Mouse (Mus musculus): ENCODE measurements around the gene 2310033P09Rik.

Gene 2310033P09Rik

GRCm38 (mm10) chr11:59208153-59208831, at the start of gene 2310033P09Rik:
2310033P09Rik (plus strand) TSS chr11:59208321.
- peak; percentile 95 for DNase-seq

- no peak for DNase-seq
Observed at GRCm38 (mm10) chr11:59159099-59159498, 49.0 kb upstream of the 2310033P09Rik start.

- DNase-seq: no peak
Observed at GRCm38 (mm10) chr11:59159558-59159957, 48.6 kb upstream of the 2310033P09Rik start.

- DNase-seq: peak; percentile 74
Observed at GRCm38 (mm10) chr11:59161398-59161797, 46.7 kb upstream of the 2310033P09Rik start.

DNA sequence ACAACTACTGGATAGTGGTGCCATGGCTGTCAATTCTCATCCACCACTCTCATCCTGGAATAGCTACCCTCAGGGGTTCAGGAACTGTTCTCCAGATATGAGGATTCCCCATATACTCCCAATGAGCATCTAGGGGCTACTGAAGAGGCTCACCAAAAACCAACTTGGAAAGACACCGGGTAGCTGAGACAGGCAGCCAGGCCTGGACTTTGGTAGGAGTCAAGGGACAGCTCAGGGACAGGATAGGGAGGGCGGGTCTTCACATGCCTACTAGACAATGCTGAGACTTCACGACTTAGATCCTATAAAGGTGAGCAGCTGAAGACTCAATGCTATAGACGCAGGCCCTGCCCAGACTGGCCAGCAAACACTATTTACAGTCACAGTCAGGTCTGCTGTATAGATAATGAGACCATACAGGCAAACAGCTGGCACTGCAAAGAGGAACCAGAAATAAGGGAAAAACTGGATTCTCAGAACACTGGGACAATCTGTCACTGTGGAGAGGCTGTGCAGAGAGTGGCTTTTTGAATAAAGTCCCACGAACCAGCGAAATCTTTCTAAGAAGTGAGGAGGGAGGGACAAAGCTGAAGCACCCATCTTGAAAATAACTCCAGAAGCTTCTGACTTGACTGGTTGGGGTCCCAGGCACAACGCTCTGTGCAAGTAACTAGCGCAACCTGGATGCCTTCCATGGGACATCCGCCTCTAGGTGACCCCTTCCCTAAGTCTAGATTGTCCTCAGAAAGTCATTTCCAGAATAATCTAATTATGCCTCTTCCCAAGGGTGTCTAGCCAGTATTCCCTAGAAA, 45.5 kb upstream of the 2310033P09Rik start:
- no peak for DNase-seq

DNA sequence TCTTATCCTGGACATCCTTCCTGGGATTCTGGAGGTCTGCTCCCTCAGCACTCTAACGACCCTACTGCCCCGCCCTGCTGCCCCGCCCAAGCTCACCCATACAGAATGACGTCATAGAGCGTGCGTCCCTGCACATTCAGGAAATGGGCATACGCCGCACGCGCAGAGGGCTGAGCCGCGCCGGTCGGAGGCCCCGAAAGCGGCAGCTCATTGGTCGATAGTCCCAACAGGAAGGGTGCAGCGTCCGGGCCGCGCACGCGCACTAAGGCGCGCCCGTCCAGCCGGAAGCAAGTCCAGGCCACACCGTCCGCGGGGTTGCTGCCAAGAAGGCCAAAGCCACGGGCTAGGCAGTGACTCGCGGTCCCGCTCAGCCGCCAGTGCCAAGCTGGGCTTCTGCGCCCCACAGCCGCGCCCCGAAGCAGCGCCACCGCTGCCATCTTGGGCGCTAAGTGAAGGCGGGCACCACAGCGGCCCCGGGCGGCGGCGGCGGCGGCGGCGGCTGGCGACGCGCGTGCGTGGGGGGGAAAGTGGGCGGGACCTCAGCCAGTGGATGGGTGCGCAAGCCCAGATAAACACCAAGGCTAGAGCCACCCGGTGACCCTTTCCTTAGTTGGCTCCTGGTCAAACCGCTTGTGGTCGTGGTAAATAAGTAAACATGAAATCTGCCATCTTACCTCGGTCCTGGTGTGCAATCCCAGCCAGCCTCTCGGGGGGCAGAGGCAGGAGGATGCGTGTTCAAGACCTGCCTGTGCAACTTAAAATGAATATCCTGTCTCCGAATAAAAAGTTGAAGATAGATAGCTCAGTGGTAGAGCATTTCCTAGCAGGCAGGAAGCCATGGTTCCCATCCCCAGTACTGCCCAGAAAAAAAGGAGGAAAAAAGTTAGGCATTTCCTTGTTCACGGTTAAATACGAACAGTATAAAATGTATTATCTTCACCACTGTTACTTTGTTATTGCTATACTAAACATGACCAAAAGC, 44.6 kb upstream of the 2310033P09Rik start, which contains the start of gene Iba57:
Iba57 (minus strand) TSS at position 485 of the 982 bp plus-strand sequence.
- DNase-seq: peak; percentile 99

GRCm38 (mm10) chr11:59164384-59164783, 43.7 kb upstream of the 2310033P09Rik start:
- no peak for DNase-seq

- DNase-seq: no peak
Observed at GRCm38 (mm10) chr11:59165616-59166241, 42.4 kb upstream of the 2310033P09Rik start.

DNA sequence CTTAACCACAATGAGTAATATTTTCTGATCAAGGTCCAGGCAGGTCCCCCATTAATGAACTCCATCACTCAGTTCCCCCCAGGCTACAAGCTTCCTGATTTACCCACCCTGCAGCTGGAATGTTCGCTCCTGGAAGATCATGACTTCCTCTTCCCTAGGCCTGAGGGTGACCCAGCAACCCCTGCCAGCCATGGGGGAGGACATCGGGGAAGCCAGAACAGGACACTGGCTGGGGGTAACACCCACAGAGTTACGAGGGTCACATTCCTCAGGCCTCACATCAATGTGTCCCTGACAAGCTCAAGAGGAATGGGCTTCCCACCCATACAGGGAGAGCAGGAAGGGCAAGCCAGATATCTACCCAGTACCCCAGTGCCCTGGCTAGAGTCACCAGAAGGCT, 38.3 kb upstream of the 2310033P09Rik start:
- peak; percentile 49 for DNase-seq

DNA sequence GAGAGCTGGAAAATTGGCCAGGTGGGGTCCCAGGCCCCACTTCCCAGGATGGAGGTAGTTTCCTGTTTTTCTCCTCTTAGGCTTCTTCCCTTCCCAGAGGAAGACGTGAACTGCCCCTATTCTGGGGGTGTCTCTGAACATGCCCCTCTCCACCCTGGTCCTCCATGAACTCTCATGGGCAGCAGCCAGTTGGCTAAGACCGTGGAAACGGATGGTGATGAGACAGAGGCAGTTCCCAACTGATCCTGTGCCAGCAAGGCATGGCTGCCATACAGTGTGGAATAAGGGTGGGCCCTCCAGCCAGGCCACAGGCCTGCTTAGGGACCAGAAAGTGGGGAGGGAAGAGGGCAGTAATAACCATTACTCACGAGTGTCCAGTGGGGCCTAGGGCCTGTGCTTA, 37.6 kb upstream of the 2310033P09Rik start:
- peak; percentile 78 for DNase-seq

GRCm38 (mm10) chr11:59174189-59174838, 33.8 kb upstream of the 2310033P09Rik start:
- DNase-seq: no peak

- no peak for DNase-seq
Observed at GRCm38 (mm10) chr11:59176475-59176874, 31.6 kb upstream of the 2310033P09Rik start.

DNA sequence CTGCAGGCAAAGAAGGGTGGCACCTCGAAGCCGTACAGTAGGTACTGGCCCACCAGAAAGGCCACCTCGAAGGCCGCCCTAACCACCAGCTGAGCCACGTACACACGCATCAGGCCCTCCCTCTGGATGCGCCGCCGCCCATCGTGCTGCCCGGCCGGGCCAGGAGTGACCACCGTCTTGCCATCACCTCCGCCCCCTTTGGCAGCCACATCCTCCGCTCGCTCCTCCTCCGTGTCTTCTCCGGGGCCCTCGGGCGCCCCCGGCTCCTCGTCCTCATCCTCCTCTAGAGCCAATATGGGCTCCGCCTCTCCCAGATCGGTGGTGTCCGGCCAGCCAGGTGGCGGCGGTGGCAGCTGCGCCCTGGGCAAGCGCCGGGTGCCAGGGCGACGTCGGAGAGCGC, 31.2 kb upstream of the 2310033P09Rik start:
- DNase-seq: peak; percentile 78

DNA sequence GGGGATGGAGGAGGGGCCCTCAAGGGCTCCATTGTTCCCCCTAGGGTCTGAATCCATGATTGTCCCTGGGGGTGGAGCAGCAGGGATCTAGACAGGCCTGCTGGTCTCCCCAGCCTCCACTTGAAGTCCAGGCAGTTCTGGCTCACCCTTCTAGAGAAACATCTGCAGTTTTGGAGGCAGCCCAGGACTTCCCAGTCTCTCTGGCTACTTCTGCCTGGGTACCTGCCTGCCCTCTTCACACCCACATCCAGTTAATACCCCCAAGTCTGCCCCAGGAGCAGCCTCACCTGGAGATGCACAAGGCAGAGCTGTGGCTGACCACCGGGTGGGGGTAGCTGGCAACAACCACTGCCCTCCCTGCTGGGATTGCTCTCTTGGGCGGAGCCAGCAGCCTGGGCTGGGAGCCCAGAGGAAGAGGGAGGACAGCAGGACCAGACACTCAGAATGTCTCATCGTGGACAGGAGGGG, 25.2 kb upstream of the 2310033P09Rik start, which contains the start of gene Gjc2:
Gjc2 (minus strand) TSS at position 350 of the 468 bp plus-strand sequence.
- peak; percentile 83 for DNase-seq

DNA sequence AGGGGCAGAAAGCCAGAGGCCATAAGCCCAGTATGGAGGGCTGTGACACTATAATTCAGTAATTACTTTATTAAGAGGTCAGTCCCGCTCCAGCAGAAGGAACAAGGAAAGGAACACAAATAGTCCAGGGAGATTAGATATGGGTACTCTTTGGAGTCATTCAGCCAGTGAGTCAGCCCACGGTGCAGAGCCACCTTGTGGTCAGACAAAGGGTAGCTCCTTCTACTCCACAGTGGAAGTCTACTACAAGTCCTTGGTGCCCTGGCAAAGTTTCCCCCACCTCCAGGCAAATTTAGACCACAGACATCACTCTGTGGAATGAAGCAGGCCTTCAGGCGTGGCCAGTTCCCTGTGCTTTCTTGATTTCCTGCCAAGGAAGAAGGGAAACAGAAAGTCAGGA, 24.3 kb upstream of the 2310033P09Rik start:
- peak; percentile 82 for DNase-seq

DNA sequence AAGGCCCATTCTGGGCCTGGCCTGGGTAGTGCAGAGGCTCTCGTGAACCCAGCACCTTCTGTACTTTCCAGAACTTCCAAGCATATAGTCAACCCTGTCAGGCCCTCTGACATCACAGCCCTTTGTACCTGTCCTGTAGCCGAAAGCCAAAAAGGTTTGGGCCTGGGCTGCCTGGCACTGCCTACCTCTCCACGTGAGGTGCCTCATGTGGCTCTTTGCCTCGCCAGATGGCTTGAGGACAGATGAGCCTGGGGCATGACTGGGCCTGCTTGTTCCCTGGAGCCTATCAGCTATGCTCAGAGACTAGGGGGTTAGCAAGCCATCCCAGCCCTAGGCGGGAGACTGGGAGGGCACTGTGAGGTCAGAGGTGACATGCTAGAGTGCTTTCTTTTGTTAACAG, 22.6 kb upstream of the 2310033P09Rik start:
- no peak for DNase-seq

GRCm38 (mm10) chr11:59187706-59188105, 20.4 kb upstream of the 2310033P09Rik start:
- DNase-seq: no peak

DNA sequence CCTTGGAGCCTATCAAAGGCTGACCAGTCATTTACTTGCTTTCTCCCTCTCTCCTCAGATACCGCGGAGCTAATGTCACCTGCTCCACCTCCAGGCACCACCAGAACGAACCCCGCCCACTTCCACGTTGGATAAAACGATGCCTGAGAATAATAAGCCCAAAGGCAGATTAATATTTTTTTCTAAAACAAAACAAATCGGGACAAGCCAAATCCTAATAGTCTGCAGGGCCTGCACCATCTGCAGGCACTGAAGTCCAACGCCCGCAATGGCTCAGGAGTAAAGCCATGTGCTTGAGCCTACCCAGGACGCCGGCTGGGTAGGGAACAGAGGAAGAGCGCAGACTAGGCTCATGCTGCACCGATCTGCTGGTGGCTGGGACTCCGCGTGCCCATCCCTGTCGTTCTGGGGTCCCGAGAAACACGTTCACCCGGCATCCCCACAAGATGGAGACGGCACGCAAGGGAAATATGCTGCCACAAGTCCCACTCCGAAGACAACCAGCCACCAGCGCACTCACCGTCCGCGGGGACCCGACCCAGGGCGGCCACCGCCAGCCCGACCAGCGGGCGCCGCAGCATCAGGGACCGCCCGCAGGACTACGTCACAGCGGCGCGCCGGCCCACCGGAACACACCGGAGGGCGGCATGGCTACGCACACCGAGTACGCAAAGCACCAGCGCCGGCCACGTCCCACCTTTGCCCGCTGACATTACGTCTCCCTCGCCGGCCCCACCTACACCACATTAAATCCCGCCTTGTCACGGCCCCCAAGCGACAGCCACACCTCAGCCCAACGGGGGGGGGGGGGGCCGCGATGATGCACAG, 16.7 kb upstream of the 2310033P09Rik start:
- peak; percentile 94 for DNase-seq

GRCm38 (mm10) chr11:59192059-59192386, 16.1 kb upstream of the 2310033P09Rik start, which contains the start of gene Guk1:
Guk1 (minus strand) TSS chr11:59192212.
- DNase-seq: no peak

DNA sequence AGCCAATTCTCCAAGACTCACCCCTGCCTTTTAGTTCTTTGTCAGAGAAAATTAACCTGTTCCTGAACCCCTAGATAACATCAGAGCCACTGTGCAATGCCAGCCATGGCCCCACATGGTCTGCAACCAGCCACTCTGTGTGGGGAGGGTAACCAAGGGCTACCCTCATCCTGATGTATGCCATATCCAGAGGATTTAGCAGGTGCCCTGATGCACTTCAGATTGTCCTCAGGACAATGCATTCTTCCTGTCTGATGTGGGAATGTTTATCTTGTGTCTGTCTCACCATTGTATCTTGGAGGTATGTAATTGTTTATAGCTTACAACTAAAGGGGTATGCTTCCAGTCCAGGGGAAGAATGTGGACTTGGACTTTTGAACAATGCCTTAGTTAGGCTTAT, 11.9 kb upstream of the 2310033P09Rik start:
- peak; percentile 61 for DNase-seq

All from lung, postnatal 10 days (tissue).